Mouse (Mus musculus): ENCODE results near the gene Hoxc8.

GRCm38 (mm10) chr15:102999183-102999831 is 8.9 kb downstream of the Hoxc8 start:
- TF ChIP-seq CTCF (IDR thresholded peaks at IDR 0.05; ENCODE audit: extremely low read depth, insufficient read length, insufficient replicate concordance, low read depth, low read length) (no peak), POLR2A (IDR thresholded peaks at IDR 0.05; ENCODE audit: low read depth, low read length) (no peak; the same call in 1 of the 2 replicates)
